Mouse (Mus musculus) lung, adult 2 months (tissue): ENCODE results near the gene Pcsk4.
A peak's percentile ranks its signal among the peaks of the same experiment; 100 is the strongest.

ENCODE experiments used
- CTCF ChIP-seq: fragments of 200-500 bp; IDR thresholded peaks from 2 replicates; pipeline ENCODE4 v1.5.1; 2011; ENCODE audit warnings: mild to moderate bottlenecking, low read length, control low read depth; ENCODE audit not compliant: insufficient read depth
- POLR2A ChIP-seq: fragments of 200-500 bp; IDR thresholded peaks from 2 replicates; pipeline ENCODE4 v1.6.1; 2011; ENCODE audit warnings: low read depth, mild to moderate bottlenecking, control low read depth, low read length, borderline replicate concordance; ENCODE audit errors: extremely low read depth

DNA sequence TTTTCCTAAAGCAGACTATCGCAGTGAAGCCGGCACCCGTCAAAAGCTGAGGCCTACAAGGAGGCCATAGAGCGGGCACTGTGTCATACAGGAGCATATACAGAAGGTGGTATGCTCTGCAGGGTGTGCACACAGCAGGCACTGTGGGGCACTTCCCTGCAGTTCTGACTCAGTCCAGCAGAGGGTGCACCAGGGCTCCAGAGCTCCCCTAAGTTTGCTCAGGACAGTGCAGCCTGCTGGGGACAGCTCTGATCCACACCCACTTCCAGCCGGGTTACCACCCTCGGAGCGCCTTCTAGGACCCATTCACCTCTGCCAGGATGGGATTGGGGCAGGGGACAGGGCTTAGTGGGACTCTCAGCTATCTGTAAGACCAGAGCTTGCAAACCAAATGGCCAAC, 21.0 kb upstream of the Pcsk4 start:
- TF ChIP-seq CTCF (peak; percentile 98), POLR2A (no peak)
